Mouse (Mus musculus): ENCODE measurements around the gene Ndufaf4. TPM values are rescaled to one million over a fixed set of nuclear protein-coding genes. Genes with fewer than 3 reads are reported as not detected.

The Ndufaf4 gene
- total RNA-seq, 2 experiments from 2014 or later, result 44.3 to 51.5 TPM

Other genes starting within 250 kb of the Ndufaf4 start
- gene Klhl32, start 47.0 kb upstream of the Ndufaf4 start, total RNA-seq (2021), result under 1 TPM; 0.08 to 0.15 TPM
- under 1 TPM; 0.56 to 0.70 TPM for gene Gpr63, start 68.3 kb downstream of the Ndufaf4 start, total RNA-seq (2021)

Measured in gastrocnemius, postnatal 25 days (tissue).